Mouse (Mus musculus): ENCODE measurements around the gene Olfr781. TPM values are rescaled to one million over a fixed set of nuclear protein-coding genes. Genes with fewer than 3 reads are reported as not detected.
"Not testable (repeated sequence)": the region's sequence is repeated elsewhere in the genome, so short reads cannot be mapped to it uniquely, and the experiment has no call there.

Olfr781 gene
- not detected in 2 replicates for polyA plus RNA-seq (2012; rRNA removed)

DNA sequence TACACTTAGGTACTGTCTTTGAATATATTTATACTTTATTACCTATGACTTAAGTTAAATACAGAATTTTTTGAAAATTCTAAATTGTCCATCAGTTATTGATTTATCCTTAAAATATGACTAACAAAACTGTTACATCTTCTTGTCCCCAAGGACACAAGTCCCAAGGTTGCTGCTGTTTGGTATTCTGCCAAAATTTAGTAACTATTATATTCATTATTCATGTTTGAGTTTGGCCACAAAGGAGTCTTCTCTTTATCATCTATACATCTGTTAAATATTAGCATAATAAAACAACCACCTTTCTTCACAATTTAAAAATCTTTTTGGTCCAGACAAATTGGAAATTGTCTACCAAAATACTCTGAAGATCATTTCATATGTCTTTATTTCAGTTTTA is at the start of gene Olfr781:
Gene Olfr781 (plus strand): TSS at position 301 of the 400 bp plus-strand sequence.
- no peaks in the 10 kb centered on the region for H3K4me1 ChIP-seq (ENCODE audit: control insufficient read depth, insufficient read depth, low read length)
- TF ChIP-seq POLR2A (IDR thresholded peaks at IDR 0.05; ENCODE audit: borderline replicate concordance, extremely low read depth, low read depth, low read length) (no peak), CTCF (IDR thresholded peaks at IDR 0.05; ENCODE audit: insufficient read depth, low read length) (no peak)
- no peak within 1 kb of the TSS for H3K4me3 ChIP-seq (replicated peaks; ENCODE audit: extremely low read depth, low read depth, low read length)
- DNase-seq: no peak

DNA sequence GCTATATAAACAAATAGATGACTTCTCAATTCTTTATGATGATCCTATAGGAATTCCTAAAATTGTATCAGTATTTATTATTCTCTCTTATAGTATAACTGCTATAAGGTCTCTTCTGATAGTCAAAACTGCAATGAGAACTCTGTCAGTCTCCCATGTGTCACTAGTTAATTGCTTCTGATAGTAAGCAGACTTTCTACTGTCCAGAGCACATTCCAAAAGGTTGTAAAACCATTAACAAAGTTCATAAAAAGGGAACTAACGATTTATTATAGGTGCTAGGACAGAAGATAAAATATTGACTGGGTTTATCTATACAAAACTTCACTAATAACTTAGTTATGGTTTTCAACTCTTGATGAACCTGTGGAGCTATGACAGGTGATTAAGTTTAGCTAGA is 15.7 kb upstream of the Olfr781 start:
- DNase-seq; H3K4me3 ChIP-seq (replicated peaks; ENCODE audit: extremely low read depth, low read depth, low read length); H3K4me1 ChIP-seq (ENCODE audit: control insufficient read depth, insufficient read depth, low read length): not testable (repeated sequence)
- 37% methylated on average over 1 of the region's 1 CpGs for WGBS

DNA sequence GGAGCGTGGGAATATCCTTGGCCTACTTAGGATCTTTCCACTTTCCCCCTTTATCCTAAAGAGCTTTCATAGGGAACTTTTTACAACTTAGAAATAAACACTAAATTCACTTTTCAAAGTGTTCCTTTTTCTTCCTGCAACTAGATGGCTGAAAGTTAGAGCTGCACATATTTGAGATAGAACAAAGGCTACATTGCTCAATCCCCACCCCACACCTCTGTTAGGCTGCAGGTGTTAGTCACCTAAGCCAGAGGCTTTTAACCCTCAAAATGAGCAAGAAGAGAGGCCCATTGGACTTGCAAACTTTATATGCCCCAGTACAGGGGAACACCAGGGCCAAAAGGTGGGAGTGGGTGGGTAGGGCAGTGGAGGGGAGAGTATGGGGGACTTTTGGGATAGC is 15.1 kb upstream of the Olfr781 start:
- H3K4me1 ChIP-seq (ENCODE audit: control insufficient read depth, insufficient read depth, low read length); H3K4me3 ChIP-seq (replicated peaks; ENCODE audit: extremely low read depth, low read depth, low read length); DNase-seq: not testable (repeated sequence)
- WGBS: 67% methylated on average over 1 of the region's 1 CpGs

DNA sequence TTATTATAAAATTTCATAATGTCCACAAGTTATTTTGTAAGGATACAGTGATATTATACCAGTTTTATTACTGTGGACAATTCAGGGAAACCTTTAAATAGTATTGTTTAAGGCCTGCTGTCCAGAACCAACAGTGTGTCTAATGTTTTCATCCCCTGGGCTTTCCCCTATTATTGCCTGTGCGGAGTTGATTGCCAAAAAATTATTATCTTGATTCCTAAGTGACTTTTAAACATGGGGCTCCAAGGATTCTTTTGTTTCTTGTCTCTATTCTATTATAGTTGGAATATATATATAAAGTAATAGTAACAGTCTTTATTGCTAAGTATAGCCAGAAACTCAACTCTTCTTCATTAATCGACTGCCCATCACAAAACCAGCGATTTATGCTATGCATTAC is 10.8 kb upstream of the Olfr781 start, which contains the start of gene Olfr780:
Gene Olfr780 (plus strand): TSS at position 301 of the 400 bp plus-strand sequence.
- H3K4me1 ChIP-seq (ENCODE audit: control insufficient read depth, insufficient read depth, low read length): no peaks in the 10 kb centered on the region
- 83% methylated on average over 3 of the region's 3 CpGs for WGBS

DNA sequence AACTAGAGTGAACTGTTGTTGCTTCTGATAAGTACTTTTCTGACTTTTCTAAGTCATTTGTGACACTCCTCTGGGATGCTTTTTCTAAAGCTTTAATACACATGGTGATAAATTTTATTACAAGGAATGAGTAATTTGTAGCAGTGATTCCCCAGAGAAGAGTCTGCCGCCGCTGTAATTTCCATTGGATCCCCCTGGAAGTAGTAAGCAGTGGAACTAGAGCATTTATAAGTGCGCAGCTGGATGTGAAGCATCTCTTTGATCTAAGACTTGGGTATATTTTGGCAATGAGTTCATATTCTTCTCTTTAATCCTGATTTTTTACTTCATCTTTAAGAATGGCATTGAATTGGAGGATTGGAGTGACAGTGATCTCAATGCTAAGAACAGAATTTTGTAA is 19.9 kb downstream of the Olfr781 start, which contains the start of gene Olfr782:
Gene Olfr782 (plus strand): TSS at position 301 of the 400 bp plus-strand sequence.
- H3K4me1 ChIP-seq (ENCODE audit: control insufficient read depth, insufficient read depth, low read length): no peaks in the 10 kb centered on the region
- no peak for DNase-seq
- TF ChIP-seq CTCF (IDR thresholded peaks at IDR 0.05; ENCODE audit: insufficient read depth, low read length): no peak
- TF ChIP-seq POLR2A (IDR thresholded peaks at IDR 0.05; ENCODE audit: borderline replicate concordance, extremely low read depth, low read depth, low read length): no peak
- H3K4me3 ChIP-seq (replicated peaks; ENCODE audit: extremely low read depth, low read depth, low read length): no peak within 1 kb of the TSS
- WGBS: 87% methylated on average over 3 of the region's 3 CpGs

More for the DNA sequence above, 10.8 kb upstream of the Olfr781 start, which contains the start of gene Olfr780:
- no peak for DNase-seq
- no peak within 1 kb of the TSS for H3K4me3 ChIP-seq (replicated peaks; ENCODE audit: extremely low read depth, low read depth, low read length)
- no peak for TF ChIP-seq POLR2A (IDR thresholded peaks at IDR 0.05; ENCODE audit: borderline replicate concordance, extremely low read depth, low read depth, low read length)
- TF ChIP-seq CTCF (IDR thresholded peaks at IDR 0.05; ENCODE audit: insufficient read depth, low read length): no peak

DNA sequence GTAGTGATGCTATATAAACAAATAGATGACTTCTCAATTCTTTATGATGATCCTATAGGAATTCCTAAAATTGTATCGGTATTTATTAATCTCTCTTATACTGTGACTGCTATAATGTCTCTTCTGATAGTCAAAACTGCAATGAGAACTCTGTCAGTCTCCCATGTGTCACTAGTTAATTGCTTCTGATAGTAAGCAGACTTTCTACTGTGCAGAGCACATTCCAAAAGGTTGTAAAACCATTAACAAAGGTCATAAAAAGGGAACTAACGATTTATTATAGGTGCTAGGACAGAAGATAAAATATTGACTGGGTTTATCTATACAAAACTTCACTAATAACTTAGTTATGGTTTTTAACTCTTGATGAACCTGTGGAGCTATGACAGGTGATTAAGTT is 23.8 kb downstream of the Olfr781 start:
- H3K4me1 ChIP-seq (ENCODE audit: control insufficient read depth, insufficient read depth, low read length); H3K4me3 ChIP-seq (replicated peaks; ENCODE audit: extremely low read depth, low read depth, low read length); DNase-seq: not testable (repeated sequence)
- WGBS: 60% methylated on average over 2 of the region's 2 CpGs

DNA sequence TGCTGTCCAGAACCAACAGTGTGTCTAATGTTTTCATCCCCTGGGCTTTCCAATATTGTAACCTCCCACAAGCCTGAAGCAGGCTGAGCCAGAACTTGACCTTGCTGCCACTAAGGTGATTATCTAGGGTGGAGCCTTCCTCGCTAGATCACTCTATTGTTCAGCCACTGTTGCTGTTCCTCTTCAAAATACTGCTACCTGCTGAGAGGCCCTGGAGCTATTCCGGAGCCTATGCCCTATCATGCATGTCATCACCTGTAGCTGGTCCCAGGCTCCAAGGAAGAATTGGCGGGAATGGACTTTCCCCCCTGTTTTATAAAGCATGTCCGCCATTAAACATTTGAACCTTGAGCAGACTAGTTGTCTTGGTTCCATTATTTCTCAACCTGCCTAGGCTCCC is 27.8 kb downstream of the Olfr781 start:
- not testable (repeated sequence) for H3K4me1 ChIP-seq (ENCODE audit: control insufficient read depth, insufficient read depth, low read length); H3K4me3 ChIP-seq (replicated peaks; ENCODE audit: extremely low read depth, low read depth, low read length); DNase-seq
- WGBS: 87% methylated on average over 4 of the region's 4 CpGs

DNA sequence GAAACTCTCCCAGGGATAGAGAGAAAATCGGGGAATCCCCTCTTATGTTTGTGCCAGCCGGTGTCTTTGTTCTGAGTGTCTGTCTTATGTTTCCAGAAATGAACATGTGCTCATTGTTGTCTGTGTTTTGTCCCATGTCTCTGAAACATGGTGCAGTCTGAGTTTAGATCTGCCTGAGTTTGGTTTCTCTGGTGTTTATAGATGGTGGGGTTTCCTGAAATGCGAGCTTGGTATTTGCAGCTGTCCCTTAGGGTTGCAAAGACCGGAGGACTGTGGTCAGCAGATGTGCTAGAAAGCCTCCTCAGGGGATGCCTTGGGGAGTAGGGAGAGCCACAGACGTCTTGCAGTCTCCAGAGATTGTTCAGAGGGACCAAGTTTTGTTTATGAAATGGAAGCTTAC is 28.7 kb downstream of the Olfr781 start:
- no peaks in the 10 kb centered on the region for H3K4me1 ChIP-seq (ENCODE audit: control insufficient read depth, insufficient read depth, low read length)
- WGBS: 70% methylated on average over 5 of the region's 5 CpGs
- no peak for DNase-seq
- no peak for TF ChIP-seq CTCF (IDR thresholded peaks at IDR 0.05; ENCODE audit: insufficient read depth, low read length)
- no peak for TF ChIP-seq POLR2A (IDR thresholded peaks at IDR 0.05; ENCODE audit: borderline replicate concordance, extremely low read depth, low read depth, low read length)
- H3K4me3 ChIP-seq (replicated peaks; ENCODE audit: extremely low read depth, low read depth, low read length): no peak overlapping the region

DNA sequence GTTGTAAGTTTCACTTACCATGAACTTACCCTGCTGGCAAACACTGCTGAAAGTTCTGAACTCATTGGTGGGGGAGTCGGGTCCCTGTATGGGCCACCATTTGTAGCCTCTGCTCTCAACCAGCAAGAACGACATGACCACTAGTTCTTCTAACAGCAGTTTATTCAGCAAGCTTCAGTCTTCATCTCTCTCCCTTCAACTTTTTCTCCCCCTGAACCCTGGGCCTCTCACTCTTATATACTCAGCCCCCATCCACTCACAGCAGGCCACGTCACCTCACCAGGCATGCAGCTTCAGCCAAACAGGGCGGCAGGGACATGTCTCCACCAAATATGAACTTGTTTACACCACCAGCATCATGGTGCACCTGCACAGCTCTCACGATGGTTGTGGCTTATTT is 45.4 kb downstream of the Olfr781 start:
- H3K4me1 ChIP-seq (ENCODE audit: control insufficient read depth, insufficient read depth, low read length); DNase-seq; H3K4me3 ChIP-seq (replicated peaks; ENCODE audit: extremely low read depth, low read depth, low read length): not testable (repeated sequence)
- WGBS: 88% methylated on average over 5 of the region's 5 CpGs

Other genes starting within 250 kb of the Olfr781 start
- gene Olfr767, start 245.9 kb upstream of the Olfr781 start, polyA plus RNA-seq (2012; rRNA removed): not detected in 2 replicates
- gene Olfr768, start 229.5 kb upstream of the Olfr781 start, polyA plus RNA-seq (2012; rRNA removed): not detected in 2 replicates
- not detected in 2 replicates for gene Olfr769, start 211.0 kb upstream of the Olfr781 start, polyA plus RNA-seq (2012; rRNA removed)
- gene Olfr770, start 189.9 kb upstream of the Olfr781 start, polyA plus RNA-seq (2012; rRNA removed): not detected in 2 replicates
- not detected in 2 replicates for gene Olfr771, start 164.1 kb upstream of the Olfr781 start, polyA plus RNA-seq (2012; rRNA removed)
- gene Olfr772, start 150.9 kb upstream of the Olfr781 start, polyA plus RNA-seq (2012; rRNA removed): not detected in 2 replicates
- gene Olfr773, start 141.4 kb upstream of the Olfr781 start, polyA plus RNA-seq (2012; rRNA removed): not detected in 2 replicates
- gene Olfr774, start 92.7 kb upstream of the Olfr781 start, polyA plus RNA-seq (2012; rRNA removed): not detected in 2 replicates
- not detected in 2 replicates for gene Olfr775, start 80.4 kb upstream of the Olfr781 start, polyA plus RNA-seq (2012; rRNA removed)
- gene Olfr776, start 69.7 kb upstream of the Olfr781 start, polyA plus RNA-seq (2012; rRNA removed): not detected in 2 replicates
- not detected in 2 replicates for gene Olfr777, start 57.4 kb upstream of the Olfr781 start, polyA plus RNA-seq (2012; rRNA removed)
- gene Olfr780, start 10.7 kb upstream of the Olfr781 start, polyA plus RNA-seq (2012; rRNA removed): not detected in 2 replicates
- gene Olfr782, start 20.0 kb downstream of the Olfr781 start, polyA plus RNA-seq (2012; rRNA removed): not detected in 2 replicates
- gene Olfr784, start 55.2 kb downstream of the Olfr781 start, polyA plus RNA-seq (2012; rRNA removed): 0.05 TPM in 1 of 2 replicates, not detected in the other
- not detected in 2 replicates for gene Olfr785, start 76.6 kb downstream of the Olfr781 start, polyA plus RNA-seq (2012; rRNA removed)
- gene Olfr786, start 98.5 kb downstream of the Olfr781 start, polyA plus RNA-seq (2012; rRNA removed): not detected in 2 replicates
- not detected in 2 replicates for gene Olfr787, start 133.0 kb downstream of the Olfr781 start, polyA plus RNA-seq (2012; rRNA removed)
- not detected in 2 replicates for gene Olfr788, start 142.1 kb downstream of the Olfr781 start, polyA plus RNA-seq (2012; rRNA removed)
- gene Olfr789, start 155.9 kb downstream of the Olfr781 start, polyA plus RNA-seq (2012; rRNA removed): not detected in 2 replicates
- not detected in 2 replicates for gene Olfr790, start 169.6 kb downstream of the Olfr781 start, polyA plus RNA-seq (2012; rRNA removed)
- not detected in 2 replicates for gene Olfr791, start 192.9 kb downstream of the Olfr781 start, polyA plus RNA-seq (2012; rRNA removed)
- gene Olfr792, start 210.3 kb downstream of the Olfr781 start, polyA plus RNA-seq (2012; rRNA removed): not detected in 2 replicates
- gene Olfr794, start 238.8 kb downstream of the Olfr781 start, polyA plus RNA-seq (2012; rRNA removed): not detected in 2 replicates